Mouse (Mus musculus): ENCODE data around the gene Hoxa3. TPM values are rescaled to one million over a fixed set of nuclear protein-coding genes. Genes with fewer than 3 reads are reported as not detected.

Hoxa3 gene
- total RNA-seq, 2 experiments from 2014 or later = not detected

GRCm38 (mm10) chr6:52221337-52221992 lies 8.3 kb upstream of the Hoxa3 start, which contains the start of gene Hoxa7:
TSS of gene Hoxa7 (minus strand) at chr6:52221854.
- DNase-seq (ENCODE audit: extremely low spot score in 1 of 2, low spot score in 1 of 2) = peak; percentile 70 to 88

- DNase-seq (ENCODE audit: extremely low spot score in 1 of 2, low spot score in 1 of 2) = no peak
These were observed 7.8 kb upstream of the Hoxa3 start for GRCm38 (mm10) chr6:52220865-52221310.

DNA sequence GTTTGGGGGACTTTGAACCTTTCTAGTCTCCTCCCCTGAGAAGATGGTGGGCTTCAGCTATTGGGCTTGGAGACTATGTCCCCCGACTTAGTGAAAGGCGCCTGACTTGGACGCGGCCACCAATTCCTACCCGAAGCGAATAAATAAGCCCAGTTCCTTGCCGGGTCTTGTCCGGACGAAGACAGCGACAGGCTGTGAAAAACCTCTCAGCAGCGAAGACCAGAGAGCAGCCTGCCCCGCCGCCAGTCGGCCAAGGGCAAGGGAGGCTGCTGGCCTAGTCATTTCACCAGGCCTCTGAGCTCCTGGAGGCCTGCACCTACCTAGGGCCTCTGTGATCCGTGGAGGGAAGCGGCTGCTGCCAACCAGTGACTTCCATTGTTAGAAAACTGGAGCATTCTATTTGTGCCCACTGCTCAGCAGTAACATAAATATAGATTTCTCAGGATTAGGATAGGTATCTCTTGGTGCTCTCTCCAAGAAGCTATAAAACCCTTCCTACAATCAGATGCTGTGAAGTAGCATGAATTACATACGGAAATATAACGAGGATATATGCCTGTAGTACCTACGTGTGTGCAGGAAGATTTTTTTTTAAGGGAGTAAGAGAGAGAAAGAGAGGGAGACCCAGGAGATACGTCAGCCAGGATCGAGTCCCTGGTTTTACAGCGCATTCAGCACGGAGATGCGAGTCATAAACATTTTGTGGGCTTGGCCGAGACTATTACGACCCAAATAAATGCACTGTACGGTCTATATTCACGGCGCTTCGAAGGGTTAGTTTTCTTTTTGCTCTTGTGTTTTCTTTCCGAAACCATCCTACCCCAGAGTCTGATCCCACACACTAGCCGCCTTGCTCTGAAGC lies 7.1 kb upstream of the Hoxa3 start:
- DNase-seq (ENCODE audit: extremely low spot score in 1 of 2, low spot score in 1 of 2) = peak in 1 of 2 experiments; percentile 25

- no peak for DNase-seq (ENCODE audit: extremely low spot score in 1 of 2, low spot score in 1 of 2)
These were observed 6.3 kb upstream of the Hoxa3 start for GRCm38 (mm10) chr6:52219234-52219942.

DNA sequence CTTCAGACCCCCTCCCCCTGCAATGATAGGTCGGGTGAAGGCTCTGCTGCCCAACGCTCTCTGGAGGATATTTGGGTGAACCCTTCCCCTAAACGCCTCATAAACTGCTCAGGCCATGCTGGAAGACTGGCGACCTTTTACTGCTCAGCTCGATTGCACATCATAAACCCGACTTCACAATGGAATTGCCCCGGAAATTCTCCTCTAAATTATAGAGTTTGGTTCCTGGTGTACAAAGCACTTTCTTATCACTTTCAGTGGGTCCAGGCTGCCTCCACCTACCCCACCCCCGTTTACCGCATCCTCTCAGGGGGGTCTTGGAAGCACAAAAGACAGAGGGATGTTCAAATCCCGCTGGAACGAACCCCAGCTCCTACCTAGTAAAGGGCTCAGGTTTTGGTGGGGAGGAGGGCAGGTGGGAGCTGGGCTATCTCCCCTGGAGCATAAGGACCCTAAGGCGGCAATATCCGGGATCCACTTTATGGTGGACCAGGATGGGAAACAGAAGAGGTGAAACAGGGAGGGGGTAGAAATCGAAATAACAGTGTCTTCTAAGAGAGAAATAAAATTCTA lies 5.6 kb upstream of the Hoxa3 start:
- no peak for DNase-seq (ENCODE audit: extremely low spot score in 1 of 2, low spot score in 1 of 2)

- DNase-seq (ENCODE audit: extremely low spot score in 1 of 2, low spot score in 1 of 2) = peak in 1 of 2 experiments; percentile 8
These were observed 4.9 kb upstream of the Hoxa3 start for GRCm38 (mm10) chr6:52217895-52218642.

GRCm38 (mm10) chr6:52217459-52217768 lies 4.3 kb upstream of the Hoxa3 start:
- DNase-seq (ENCODE audit: extremely low spot score in 1 of 2, low spot score in 1 of 2) = no peak

DNA sequence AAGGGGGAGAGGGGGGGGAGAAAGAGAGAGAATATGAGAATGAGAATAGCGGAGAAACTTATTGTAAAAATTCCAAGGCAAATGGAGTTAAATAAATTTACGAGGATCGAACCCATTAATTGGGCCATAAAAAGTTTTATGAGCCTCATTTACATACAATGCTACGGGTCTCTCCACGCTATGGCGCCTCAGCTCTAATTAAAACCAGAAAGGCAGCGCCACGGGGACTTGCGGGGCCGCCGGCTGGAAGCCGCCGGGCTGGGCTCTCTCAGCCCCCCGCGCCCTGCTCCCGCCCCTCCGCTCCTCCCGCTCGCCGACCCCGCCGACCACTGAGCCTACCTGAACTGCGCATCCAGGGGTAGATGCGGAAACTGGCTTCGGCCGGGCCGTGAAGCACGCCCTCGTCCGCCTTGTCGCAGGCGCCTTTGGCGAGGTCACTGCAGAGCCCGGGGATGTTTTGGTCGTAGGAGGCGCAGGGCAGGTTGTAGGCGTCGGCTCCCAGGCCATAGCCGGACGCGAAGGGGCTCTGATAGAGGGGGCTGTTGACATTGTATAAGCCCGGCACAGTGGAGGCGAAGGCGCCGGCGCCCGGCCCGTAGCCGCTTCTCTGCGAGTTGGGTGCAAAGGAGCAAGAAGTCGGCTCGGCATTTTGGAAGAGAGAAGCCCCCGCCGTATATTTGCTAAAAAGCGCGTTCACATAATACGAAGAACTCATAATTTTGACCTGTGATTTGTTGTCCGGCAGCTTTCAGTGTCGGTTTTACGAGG lies 3.7 kb upstream of the Hoxa3 start:
- no peak for DNase-seq (ENCODE audit: extremely low spot score in 1 of 2, low spot score in 1 of 2)

- DNase-seq (ENCODE audit: extremely low spot score in 1 of 2, low spot score in 1 of 2) = no peak
These were observed 2.8 kb upstream of the Hoxa3 start for GRCm38 (mm10) chr6:52215771-52216535.

- no peak for DNase-seq (ENCODE audit: extremely low spot score in 1 of 2, low spot score in 1 of 2)
These were observed 1.9 kb upstream of the Hoxa3 start for GRCm38 (mm10) chr6:52215070-52215469.

DNA sequence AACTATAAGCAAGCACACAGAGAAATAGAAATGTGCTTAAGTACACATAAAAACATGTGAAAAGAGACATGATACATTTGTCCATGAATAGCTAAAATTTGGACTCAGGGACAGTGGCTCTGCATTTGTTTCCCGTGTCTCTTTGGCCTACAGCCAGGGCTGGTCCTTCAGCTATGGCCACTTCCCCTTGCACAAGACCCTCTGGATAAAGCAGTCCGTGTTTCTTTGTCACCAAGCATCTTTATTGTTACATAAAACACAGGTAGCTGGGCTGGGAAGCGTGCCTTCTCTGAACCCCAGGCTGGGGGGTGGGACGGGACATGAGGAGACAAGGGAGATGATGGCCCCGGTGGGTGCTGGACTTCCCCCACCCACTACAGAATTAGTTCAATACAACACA lies 1.1 kb upstream of the Hoxa3 start:
- DNase-seq (ENCODE audit: extremely low spot score in 1 of 2, low spot score in 1 of 2) = no peak

- no peak for DNase-seq (ENCODE audit: extremely low spot score in 1 of 2, low spot score in 1 of 2)
These were observed 499 bp downstream of the Hoxa3 start for GRCm38 (mm10) chr6:52212556-52213118.

DNA sequence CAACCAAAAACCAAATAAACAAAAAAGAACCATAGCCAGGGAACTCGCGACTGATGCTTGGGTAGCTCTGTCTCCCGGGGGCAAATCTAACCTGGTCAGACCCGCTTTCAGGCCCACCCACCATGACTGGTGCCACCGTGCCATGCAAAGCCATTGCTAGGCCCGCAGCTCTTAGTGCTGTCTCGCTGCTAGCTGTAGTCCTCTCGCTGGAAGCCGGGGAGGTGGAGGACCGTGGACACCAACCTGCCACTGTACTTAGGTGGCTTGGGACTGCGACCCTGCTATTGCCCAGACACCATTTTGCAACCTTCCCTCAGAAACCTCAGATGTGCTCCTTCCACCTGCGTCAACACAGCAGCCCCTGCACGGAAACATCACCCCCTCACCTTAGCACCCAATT lies 1.2 kb downstream of the Hoxa3 start:
- DNase-seq (ENCODE audit: extremely low spot score in 1 of 2, low spot score in 1 of 2) = peak in 1 of 2 experiments; percentile 11

DNA sequence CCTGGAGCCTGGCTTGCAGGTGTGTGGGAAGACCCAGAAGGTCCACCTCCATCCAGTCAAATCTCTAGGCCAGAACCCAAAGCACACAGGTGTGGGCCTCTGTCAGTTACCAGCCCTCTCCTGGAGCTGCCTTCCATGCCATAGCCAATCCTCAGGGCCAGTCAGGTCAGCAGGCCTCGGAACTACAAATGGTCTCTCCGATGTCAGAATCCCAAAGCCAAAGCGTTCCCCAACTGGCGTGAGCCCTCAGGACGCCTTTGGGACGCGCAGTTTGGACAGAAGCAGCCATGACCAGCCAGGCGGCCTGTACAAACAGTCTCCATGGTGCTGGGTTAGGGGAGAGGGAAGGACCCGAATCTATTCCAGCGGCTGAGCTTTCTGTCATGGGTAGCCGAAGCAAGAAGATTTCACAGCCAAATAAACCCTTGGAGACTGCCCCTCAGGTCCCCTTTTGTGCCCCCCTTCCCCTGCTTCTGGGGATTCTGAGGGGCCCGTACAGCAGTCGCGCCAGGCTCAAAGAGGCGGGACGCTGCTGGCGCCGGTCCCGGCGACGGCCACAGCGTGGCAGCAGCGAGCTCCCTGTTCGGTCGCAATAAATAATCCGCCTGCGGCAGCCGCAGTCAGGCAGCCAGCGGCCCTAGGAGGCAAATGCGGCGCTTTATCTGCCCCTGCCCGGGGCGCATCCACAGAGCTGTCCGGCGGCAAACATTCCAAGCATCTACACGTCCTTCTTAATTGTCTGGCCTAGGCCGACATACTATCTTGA lies 1.8 kb downstream of the Hoxa3 start:
- peak; percentile 37 to 65 for DNase-seq (ENCODE audit: extremely low spot score in 1 of 2, low spot score in 1 of 2)

GRCm38 (mm10) chr6:52209685-52210046 lies 3.5 kb downstream of the Hoxa3 start:
- DNase-seq (ENCODE audit: extremely low spot score in 1 of 2, low spot score in 1 of 2) = no peak

DNA sequence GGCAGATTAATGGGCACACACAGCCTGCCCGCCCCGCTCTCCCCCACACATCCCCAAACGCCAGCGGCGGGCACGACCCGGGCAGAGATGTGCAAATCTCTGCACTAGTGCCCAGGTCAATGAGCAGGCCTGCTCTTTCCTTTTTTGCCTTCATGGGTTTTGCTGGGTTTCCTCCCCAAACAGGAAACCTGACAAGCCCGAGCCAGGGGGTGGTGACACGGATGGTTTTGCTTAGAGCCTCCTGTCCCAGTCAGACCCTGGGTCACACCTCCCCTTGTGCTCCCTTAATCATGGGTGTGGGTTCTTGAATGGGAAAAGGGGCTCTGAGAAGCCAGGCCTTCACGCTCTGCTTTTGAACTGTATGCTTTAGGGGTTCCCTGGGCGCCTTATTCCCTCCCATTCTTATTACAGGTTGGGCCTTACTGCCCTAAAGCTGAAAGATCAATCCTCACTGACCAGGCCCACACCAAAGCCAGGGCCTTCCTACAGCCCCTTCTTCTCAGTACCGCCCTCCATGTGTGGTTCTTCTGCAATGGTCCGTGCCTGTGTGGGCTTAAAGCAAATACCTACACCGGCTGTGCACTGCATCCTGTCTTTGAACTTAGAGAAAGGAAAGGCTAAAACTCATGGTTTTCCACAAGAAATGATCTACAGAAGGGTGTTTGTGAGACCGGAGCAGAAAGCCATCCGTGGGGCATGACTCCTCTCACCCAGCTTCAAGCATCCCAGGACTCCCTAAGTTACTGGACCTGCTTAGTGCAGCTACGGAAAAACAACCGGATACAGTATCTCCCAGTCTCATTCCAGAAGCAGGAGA lies 4.1 kb downstream of the Hoxa3 start:
- no peak for DNase-seq (ENCODE audit: extremely low spot score in 1 of 2, low spot score in 1 of 2)

Measured in layer of hippocampus, postnatal 25 days (tissue).